Mouse (Mus musculus) right cerebral cortex, postnatal 36 days (tissue): ENCODE data around the gene Supt4a.

Source experiments
- DNase-seq, 2 experiments: peaks; one replicate each; pipeline ENCODE4 v3.0.0; 2022; ENCODE audit warnings: low spot score in 2 of 2, mixed read lengths in 1 of 2

Supt4a gene

DNA sequence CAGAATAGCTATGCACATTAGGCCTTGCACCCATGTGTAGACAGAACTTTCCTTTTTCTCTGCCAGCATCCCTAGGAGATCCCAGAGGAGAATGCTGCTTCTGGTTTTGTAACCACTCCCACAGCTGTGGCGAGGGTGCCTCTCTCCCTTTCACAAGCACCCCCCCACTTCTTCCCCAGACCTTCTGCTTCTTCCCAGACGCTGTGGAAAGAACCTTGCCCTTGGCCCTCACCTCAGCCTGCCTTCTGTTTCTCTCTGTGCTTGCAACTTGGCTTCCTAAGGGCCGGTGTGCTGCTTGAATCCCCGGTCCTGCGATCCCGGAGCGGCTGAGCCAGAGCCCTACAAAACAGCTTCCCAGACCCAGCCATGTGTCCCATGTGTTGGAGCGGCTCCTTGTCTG is 13.7 kb downstream of the Supt4a start:
- DNase-seq = no peak

DNA sequence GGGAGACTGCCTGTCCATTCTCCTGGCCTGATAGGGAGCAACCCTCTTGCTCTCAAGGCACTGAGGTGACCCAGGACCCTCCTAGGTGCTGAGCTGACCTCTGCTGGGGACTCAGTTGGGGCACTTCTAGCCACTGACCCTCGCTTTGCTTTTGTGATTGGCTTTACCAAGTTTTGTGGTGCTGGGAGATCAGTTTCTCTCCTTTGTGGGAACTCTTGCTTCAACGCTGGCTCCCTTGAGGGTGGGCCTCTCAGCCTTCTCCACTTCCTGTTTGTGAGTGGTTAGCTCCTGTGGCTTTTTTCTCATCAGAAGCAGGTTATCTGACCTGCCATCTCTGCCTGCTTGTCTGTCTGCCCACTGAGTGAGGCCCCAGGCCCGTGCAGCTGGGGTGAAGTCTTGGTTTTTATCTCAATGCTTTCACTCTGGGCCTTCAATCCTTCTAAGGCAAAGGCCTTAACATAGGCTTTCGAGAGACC is 14.2 kb downstream of the Supt4a start:
- DNase-seq = no peak

DNA sequence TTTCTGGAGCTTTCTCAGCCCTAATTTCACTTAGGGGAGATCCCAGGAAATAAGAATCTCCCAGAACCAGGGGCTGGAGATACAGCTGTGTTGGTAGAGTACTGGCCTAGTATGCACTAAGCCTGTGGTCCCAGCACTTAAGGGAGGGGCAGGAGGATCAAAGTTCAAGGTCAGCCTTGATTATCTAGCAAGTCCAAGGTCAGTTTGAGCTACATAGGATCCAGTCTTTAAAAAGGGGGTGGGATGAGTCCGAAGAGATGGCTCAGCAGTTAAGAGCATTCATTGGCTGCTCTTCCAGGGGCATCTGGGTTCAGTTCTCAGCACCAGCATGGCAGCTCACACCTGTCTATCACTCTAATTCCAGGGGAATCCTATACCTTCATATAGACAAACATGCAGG is 15.0 kb downstream of the Supt4a start:
- DNase-seq = no peak

DNA sequence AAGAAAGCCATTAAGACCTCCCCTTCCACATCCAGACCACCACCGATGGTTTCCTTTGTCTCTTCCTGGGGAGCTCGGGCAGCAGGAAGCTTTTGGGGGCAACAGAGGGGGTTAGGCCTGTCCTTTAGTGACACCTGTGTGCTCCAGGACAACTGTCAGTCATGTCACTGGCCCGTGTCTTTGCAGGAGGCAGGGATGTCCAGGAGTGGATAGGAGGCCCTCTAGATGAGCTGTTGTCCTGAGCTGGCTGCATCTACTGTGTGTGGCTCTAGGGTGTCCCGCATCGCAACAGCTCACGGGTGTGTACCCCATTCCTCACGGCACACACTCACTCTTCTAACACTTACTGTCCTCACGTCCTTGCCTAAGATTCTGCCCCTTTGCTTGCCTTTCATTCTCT is 15.9 kb downstream of the Supt4a start:
- no peak for DNase-seq

DNA sequence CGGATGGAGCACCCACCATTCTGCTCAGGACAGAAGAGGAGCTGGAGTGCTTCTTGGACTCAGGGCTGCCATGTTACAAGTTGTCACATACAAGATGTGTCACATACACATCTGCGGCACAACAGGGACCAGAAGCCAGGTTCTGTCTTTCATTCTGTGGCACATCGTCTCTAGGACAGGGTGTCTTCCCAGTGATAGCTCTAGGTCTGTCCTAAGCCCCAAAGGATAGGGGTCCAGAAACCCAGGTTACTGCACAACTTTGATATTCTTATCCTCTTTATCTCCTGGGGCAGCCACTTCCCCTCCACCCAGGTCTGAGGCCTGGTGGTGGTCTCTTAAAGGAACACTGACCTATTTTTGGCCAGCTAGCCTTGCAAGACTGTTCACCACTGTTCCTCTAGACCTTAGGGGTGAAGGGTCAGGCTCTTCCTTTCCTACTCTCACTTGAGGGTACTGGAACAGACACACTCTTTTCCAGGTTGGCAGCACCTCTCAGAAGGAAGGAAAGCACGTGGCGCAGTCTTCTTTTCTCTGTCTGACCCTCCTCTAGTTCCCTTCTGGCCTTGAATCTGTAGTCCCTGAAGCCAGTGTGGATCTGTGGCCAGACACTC is 16.6 kb downstream of the Supt4a start:
- no peak for DNase-seq

DNA sequence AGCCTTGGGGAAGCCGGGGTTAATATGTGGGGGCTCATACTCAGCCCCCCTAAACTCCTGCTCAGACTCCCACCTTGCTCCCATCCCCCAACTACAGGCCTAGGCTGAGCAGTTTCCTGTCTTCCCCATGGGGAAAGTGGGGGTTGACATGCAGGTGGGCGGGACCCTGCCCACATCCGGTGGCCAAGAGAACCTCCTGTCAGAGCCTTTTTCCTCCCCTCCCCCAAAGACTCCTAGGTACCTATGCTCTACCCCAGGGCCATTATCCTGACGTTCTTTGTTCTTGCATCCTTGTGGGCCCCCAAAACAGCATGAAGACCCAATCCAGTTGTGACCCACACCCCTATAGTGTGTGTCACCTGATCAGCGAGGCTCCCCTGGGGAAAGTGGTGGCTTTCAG is 17.3 kb downstream of the Supt4a start:
- DNase-seq = no peak

DNA sequence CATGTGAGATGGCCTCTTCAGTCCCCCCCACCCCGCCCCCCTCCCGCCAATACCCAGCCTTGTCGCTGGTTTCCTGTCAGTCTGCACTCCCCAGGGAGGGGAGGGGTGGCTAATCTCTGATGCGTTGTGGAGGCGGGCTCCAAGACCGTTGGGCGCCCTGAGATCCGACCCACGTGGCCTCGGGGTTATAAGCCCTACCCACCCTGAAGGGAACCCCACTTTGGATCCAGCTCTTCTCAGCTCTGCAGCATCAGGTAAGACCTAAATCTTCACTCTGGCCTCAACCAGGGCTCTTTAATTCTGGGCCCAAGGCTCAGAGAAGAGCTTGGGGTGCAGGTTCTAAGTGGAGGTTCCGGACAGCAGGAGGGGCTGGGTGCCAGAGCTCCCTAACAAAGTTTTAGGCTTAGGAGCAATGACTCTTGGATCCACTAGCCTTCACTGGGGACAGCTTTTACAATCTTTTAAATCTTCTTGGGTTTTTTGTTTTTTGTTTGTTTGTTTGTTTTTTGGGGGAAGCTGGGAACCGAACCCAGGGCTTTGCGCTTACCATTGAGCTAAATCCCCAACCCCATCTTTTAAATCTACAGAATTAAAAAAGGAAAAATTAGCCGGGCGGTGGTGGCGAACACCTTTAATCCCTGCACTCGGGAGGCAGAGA is 18.1 kb downstream of the Supt4a start:
- no peak for DNase-seq

DNA sequence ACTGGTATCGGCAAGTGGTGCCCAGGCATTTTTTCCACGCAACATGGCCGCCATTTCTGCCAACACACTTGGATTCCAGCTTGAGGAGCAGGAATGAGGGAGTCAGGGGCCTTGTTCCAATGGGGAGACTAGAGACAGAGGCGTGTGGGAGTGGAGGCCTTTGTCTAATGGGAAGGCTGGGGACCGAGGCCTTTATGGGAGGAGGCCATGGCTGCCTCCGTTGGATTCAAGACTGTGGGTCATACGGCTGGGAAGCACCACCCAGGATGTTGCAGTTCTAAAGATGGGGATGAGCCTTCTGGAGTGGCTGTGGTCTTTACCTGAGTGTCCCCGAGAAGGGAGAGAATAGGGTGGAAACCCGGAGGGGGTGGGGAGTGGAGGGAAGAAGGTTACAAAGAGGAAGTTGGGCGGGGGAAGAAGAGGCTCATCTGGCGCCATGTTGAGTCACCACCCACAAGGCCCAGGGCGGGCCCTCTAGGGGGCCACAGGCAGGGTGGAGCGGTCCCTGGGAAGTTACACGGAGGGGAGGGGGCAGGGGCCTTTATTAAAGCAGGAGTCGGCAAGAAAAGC is 19.0 kb downstream of the Supt4a start:
- DNase-seq = no peak

DNA sequence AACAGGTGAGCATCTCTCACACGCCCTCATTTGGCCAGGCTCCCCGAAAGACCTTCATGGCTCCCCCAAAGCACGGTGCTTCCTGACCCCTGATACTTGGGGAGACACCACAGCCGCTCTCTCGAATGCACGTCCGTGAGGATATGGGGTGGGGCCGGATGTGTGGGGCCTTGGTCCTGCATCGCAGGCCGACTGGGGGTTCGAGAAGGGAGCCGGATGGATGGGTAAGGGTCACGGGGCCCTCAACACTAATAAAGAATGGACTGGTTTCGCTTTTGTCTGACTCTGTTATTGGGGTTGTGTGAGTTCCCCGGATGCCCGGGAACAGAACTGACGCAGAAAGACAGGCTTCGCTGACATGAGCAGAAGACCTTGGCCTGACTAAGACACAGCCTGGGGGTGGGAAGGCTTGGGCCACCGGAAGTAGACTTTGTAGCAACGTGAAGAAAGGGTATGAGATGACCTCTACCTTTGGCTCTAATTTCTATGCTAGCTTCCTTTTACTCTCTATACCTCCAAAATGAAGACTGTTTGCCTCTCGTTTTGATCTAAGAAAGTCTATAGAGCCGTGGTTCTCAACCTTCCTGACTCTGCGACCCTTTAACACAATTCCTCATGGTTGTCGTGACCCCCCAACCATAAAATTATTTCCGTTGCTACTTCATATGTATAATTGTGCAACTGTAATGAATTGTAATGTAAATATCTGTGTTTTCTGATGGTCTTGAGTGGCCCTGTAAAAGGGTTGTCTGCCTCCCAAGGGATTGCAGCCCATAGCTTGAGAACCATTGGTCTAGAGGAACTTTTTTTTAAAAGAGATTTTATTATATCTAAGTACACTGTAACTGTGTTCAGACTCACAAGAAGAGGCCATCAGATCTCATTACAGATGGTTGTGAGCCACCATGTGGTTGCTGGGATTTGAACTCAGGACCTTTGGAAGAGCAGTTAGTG is 19.9 kb downstream of the Supt4a start:
- DNase-seq = no peak

DNA sequence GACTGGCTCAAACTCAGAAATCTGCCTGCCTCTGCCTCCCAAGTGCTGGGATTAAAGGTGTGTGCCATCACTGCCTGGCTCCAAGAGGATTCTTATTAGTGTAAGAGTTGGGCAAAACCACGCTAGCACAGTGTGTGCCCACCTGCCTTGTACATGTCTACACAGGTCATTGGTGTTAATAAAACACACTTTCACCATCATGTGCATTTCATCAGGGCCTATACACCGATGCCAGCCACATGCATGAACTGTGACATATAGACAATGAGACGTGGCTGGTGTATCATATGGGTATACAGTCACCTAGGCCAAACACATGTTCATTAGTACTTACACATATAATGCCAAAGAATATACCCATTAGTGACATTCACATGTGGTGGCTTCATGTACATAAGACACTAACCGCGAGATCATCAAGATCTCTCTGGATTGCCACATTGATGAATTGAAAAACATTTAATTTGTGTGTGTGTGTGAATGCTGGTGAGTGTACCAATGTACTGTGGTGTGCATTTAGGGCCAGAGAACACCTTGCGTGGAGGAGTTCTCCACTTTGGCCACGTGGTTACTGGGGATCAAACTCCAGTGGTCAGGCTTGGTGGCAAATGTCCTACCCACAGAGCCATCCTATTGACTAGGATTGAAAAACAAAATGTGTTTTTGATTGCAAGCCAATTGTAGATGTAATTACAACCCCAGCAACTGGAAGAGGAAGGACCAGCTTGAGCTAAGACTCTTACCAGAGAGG is 21.0 kb downstream of the Supt4a start:
- DNase-seq = no peak

DNA sequence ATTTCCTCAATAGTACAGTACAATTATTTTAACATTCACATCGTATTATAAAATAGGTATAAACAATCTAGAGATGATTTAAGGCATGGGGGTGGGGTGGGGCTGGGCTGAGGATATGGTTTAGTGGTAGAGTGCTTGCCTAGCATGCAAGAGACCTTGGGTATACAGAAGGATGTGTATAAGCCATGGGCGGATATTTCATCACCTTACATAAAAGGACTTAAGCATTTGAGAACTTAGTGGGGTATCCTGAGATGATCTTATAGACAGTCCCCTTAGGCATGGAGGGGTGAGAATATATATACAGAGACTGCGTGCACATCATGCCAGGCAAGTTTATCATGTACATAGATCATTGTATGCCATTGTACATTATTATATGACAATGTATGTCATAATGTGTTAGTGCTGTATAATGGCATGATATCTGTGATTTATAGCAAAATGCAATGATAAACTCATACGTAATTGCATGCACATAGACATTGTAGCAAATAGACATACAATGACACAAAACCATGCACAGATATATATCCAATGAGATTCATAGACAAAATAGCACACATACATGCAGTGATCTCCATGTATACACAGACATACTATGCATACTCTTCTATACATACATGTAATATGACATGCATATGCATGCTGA is 21.7 kb downstream of the Supt4a start:
- DNase-seq = no peak

DNA sequence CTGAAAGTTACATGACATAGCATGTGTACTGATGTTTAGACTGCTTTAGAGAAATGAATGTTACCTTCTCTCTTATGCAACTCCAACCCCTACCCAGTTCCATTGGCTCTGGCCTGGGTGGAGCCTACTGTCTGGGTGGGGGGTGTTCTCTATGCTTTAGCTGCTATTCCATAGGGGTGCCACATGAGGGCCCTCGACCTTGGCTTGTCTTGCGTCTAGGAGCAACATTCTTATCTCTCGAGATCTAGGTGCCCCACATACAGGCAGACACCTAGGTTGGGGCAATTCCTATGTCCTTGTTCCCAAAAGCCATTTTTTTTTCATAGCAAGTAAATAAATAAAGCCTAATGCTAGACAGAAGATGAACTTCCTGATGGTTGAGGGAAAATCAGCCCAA is 22.3 kb downstream of the Supt4a start:
- DNase-seq = no peak

DNA sequence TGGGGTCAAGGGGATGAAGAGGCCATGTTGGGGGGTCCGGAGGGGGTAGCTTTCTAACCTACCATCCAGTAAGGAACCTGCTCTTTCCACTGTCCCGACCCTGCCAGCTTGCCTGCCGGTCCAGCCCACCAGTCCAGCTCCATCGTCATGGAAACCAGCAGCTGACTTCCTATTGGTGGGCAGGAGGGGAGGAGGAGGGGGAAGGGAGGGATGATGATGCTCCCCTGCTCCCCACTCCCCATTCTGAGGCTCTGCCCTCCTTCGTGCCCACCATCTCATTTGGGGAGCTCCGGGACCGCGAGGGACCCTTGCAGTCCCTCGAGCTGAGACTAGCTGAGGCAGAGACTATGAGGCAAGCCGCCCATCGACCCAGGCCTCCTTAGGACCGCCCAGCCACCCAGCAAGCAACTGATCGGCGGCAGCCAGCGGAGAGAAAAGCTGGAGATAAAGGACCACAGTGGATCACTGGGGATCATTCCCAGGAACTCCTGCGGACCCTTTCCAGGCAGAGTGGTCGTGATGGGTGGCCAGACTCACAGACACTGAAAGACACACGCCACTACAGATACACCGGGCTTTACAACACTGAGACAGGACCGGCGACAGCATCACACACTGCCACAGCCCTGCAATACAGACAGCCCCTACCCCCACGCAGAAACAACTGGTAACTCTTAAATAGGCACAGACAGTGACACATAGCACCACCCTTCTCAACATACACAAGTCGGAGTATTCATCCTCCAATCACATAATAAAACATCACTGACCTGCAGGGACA is 23.1 kb downstream of the Supt4a start, which contains the start of gene Tspoap1:
Gene Tspoap1 (plus strand): TSS at position 241 of the 781 bp plus-strand sequence.
- DNase-seq = peak in 1 of 2 experiments; percentile 68

DNA sequence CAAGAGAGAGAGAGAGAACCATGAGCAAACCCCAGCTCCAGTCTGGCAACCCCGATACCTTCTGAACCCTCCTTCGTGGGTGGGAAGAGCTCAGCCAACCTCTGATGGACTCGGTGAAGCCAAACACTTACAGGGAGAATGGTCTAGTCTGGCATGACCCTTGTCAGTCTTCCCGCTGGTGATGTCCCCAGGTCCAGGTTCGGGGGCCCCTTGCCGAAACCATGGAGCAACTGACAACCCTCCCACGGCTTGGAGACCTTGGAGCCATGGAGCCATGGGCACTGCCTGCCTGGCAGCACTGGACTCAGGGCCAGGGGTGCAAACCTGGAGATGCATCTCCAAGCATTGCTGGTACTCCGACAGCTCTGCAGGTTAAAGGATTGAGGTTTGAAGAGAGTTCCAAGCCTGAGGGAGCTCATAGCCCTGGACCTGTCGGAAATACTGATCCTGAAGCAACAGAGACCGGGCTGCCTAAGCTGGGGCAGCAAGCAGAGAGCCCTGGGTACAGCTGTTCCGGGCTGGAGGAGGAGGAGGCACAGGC is 23.9 kb downstream of the Supt4a start:
- no peak for DNase-seq

DNA sequence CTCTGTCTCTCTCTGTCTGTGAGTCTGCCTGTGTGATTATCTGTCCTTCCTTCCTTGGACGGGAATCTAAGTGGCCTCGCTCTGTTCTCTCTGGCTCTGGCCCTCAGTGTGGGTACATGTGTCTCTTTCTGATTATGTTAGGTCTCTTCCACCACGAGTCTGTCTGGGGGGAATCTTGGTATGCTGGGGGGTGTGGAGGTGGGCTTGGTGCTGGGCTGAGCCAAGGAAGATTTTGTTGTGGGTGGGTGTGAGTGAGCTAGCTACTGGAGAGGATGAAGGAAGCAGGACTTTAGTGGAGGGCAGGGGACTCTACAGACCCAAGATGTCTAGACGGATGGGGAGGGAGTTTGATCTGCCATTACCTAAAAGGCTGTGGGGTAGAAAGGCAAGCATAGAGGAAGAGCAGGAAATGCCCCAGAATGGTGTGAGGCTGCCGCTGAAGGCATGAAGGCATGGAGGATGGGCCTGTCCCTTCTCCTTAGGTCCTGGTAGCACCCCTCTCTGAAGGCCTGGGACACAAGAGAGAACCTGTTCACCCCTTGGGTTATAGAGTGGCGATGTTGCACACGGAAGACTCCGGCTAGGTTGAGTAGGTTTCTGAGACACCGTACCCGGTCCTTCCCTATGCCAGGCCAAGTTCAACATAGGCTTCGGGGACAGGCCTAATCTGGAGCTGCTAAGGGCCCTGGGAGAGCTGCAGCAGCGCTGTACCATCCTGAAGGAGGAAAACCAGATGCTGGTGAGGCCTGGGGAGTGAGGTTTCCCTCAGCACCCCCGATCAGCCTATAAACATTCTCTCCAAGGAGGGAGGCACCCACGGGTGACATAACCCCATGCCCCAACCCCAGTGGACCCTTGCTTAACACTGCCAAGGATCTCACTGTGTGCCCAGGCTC is 24.7 kb downstream of the Supt4a start:
- DNase-seq = no peak

DNA sequence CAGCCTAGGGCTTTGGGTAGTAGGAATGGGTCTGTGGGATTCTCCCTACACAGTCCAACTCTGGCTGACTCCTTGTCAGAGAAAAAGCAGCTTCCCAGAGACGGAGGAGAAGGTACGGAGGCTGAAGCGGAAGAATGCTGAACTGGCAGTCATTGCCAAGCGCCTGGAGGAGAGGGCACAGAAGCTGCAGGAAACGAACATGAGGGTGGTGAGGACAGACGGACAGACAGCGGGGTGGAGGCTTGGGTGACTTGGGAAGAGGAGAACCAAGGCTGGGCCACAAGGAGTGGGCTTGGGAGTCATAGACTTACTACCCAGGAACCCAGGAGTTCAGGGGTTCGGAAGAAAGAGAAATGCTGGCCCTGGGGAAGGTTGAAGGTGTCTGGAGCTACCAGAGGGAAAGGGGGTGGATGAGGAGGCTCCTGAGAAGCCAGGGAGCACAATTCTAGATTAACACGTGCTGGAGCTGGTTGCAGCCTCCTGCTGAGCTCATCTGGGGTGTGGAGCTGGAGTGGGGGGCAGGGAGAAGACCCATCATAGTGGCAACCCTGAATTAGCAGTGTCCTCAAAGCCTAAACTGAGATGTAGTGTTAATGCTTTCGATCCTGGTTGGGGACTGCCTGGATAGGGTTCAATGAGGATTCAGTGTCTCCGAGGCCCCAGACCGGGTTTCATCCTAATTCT is 25.5 kb downstream of the Supt4a start:
- peak in 1 of 2 experiments; percentile 36 for DNase-seq

DNA sequence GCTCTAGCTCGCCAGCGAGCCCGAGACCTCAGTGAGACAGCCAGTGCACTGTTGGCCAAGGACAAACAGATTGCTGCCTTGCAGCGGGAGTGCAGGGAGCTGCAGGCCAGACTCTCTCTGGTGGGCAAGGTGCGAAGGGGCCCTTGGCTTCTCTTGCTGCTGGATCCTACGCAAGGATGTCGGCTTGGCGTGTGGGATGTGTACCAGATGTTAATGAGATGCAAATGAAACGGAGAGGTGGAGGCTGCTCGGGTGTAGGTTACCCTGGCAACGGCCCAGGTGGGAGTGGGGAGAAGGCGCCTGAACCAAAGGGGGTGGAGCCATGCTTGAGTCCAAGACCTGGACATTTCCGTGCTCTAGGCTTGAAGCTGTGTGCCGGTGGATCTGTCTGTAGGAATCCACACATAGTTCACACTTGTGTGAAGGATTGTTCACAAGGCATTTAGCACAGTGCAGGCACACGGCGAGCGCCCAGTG is 26.2 kb downstream of the Supt4a start:
- peak; percentile 84 to 87 for DNase-seq
